Mouse (Mus musculus) lung, postnatal 25 days (tissue): ENCODE measurements around the gene Zc3h7b.

Experiments
- DNase-seq: peaks from one replicate; pipeline ENCODE4 v3.0.0; 2022; ENCODE audit warnings: low spot score

Gene Zc3h7b

GRCm38 (mm10) chr15:81796228-81796627 lies 51.4 kb downstream of the Zc3h7b start:
- peak; percentile 79 for DNase-seq

- no peak for DNase-seq
Measured at GRCm38 (mm10) chr15:81797861-81798260, 53.0 kb downstream of the Zc3h7b start.

GRCm38 (mm10) chr15:81798421-81798820 lies 53.6 kb downstream of the Zc3h7b start:
- DNase-seq = no peak

- no peak for DNase-seq
Measured at GRCm38 (mm10) chr15:81800391-81800790, 55.5 kb downstream of the Zc3h7b start.

GRCm38 (mm10) chr15:81802001-81802890 lies 57.4 kb downstream of the Zc3h7b start, which contains the start of gene Tef:
Gene Tef, plus strand, starts transcription at chr15:81802421.
- DNase-seq = peak; percentile 100

- peak; percentile 65 for DNase-seq
Measured at GRCm38 (mm10) chr15:81802941-81803351, 58.1 kb downstream of the Zc3h7b start.

GRCm38 (mm10) chr15:81803425-81803951 lies 58.6 kb downstream of the Zc3h7b start:
- DNase-seq = no peak

GRCm38 (mm10) chr15:81804172-81804571 lies 59.3 kb downstream of the Zc3h7b start:
- DNase-seq = no peak

- DNase-seq = peak; percentile 57
Measured at GRCm38 (mm10) chr15:81804883-81805282, 60.0 kb downstream of the Zc3h7b start.

- DNase-seq = peak; percentile 65
Measured at GRCm38 (mm10) chr15:81805624-81806023, 60.8 kb downstream of the Zc3h7b start.

GRCm38 (mm10) chr15:81806621-81807404 lies 62.0 kb downstream of the Zc3h7b start:
- DNase-seq = peak; percentile 86

- DNase-seq = no peak
Measured at GRCm38 (mm10) chr15:81808799-81809198, 63.9 kb downstream of the Zc3h7b start.

GRCm38 (mm10) chr15:81809550-81809949 lies 64.7 kb downstream of the Zc3h7b start:
- DNase-seq = no peak

- DNase-seq = peak; percentile 97
Measured at GRCm38 (mm10) chr15:81810150-81810549, 65.3 kb downstream of the Zc3h7b start.

- peak; percentile 99 for DNase-seq
Measured at GRCm38 (mm10) chr15:81810671-81811598, 66.1 kb downstream of the Zc3h7b start.

- DNase-seq = no peak
Measured at GRCm38 (mm10) chr15:81811599-81811996, 66.7 kb downstream of the Zc3h7b start.

- no peak for DNase-seq
Measured at GRCm38 (mm10) chr15:81812287-81812686, 67.4 kb downstream of the Zc3h7b start.

GRCm38 (mm10) chr15:81812696-81813631 lies 68.1 kb downstream of the Zc3h7b start:
- DNase-seq = no peak

- no peak for DNase-seq
Measured at GRCm38 (mm10) chr15:81813986-81814705, 69.3 kb downstream of the Zc3h7b start.
